Mouse (Mus musculus) embryonic facial prominence, embryonic 10.5 days (tissue): ENCODE measurements around the gene Cacnb1. TPM values are rescaled to one million over a fixed set of nuclear protein-coding genes. Genes with fewer than 3 reads are reported as not detected.

ENCODE experiments used
- DNase-seq: peaks from one replicate; pipeline ENCODE4 v3.0.0-alpha.2; 2017; ENCODE audit warnings: low spot score
- H3K27ac ChIP-seq: fragments of 300-500 bp; sonication (generic); replicated peaks from 2 replicates; pipeline ENCODE4 v1.5.1; 2016; ENCODE audit warnings: mild to moderate bottlenecking
- H3K27me3 ChIP-seq: fragments of 300-500 bp; sonication (generic); replicated peaks from 2 replicates; pipeline ENCODE4 v1.6.1; 2016; ENCODE audit warnings: low read depth, mild to moderate bottlenecking; ENCODE audit not compliant: poor library complexity, severe bottlenecking
- H3K36me3 ChIP-seq: fragments of 300-500 bp; sonication (generic); replicated peaks from 2 replicates; pipeline ENCODE4 v1.6.1; 2016; ENCODE audit warnings: mild to moderate bottlenecking, moderate library complexity
- H3K4me1 ChIP-seq: fragments of 300-500 bp; sonication (generic); 2 replicates; pipeline ENCODE4 v1.6.1; 2016
- H3K4me3 ChIP-seq: fragments of 300-500 bp; sonication (generic); 2 replicates; pipeline ENCODE4 v1.5.1; 2016; ENCODE audit warnings: mild to moderate bottlenecking, moderate library complexity
- H3K9me3 ChIP-seq: fragments of 300-500 bp; sonication (generic); 2 replicates; pipeline ENCODE4 v1.6.1; 2016; ENCODE audit warnings: mild to moderate bottlenecking
- WGBS: fragments of 180-500 bp; shearing (Covaris S2); methylation state at CpG from one replicate; pipeline ENCODE4 v1.1.7; 2016; 5-methylcytosine and 5-hydroxymethylcytosine counted together
- microRNA-seq: library from miRNA; unstranded; fragments of <30 nt; microRNA quantifications from one replicate; pipeline ENCODE4, GENCODE M21; 2017
- polyA plus RNA-seq: library from polyadenylated mRNA; unstranded; fragments of >200 nt; fragmentation: Nextera tagmentation; extraction: Ambion mirVana; gene quantifications from 2 replicates; pipeline ENCODE4 v1.2.1, GENCODE M21; 2016

Cacnb1 gene
- polyA plus RNA-seq, 1 experiment from 2014 or later: 5.7 TPM

DNA sequence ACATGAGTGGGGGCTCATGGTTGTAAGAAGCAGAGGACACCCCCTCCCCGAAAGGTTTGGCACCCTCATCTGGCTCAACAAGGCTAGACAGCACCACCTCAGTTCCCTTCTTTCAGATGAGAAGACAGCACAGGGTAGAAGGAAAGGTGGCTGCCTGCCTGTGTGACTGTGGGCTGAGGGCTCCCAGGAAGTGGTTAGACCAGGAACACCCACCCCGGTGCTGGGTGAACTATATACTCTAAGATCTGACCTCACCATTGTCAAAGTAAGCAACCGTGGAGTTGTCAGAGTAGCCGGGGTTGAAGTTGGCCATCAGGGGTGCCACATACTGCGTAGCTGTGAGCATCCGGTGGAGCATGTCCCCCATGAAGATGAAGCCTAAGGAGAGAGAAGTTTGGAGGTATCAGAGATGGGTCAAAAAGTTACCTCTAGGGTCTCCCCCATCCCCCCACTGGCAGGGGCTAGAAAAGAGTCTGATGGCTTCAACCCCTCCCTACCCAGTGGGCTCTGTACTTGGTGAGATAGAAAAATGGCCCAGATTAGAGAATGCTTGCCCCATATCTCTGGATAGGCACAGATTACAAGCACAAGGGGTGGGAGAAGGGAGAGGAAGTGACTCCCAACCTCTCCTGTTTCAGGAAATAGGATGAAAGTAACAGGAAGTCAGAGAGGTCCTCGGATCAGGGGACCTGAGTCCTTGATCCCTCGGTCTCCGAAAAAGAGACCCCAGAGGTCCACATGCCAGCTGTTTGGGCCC is 67.5 kb downstream of the Cacnb1 start:
- WGBS: 83% methylated on average over 9 of the region's 9 CpGs
- DNase-seq: no peak
- H3K36me3 ChIP-seq: no peaks in the 10 kb centered on the region
- no peak overlapping the region for H3K4me3 ChIP-seq
- no peak overlapping the region for H3K27ac ChIP-seq
- peaks cover 30% of the 10 kb centered on the region for H3K4me1 ChIP-seq
- no peaks in the 10 kb centered on the region for H3K27me3 ChIP-seq
- H3K9me3 ChIP-seq: no peaks in the 10 kb centered on the region

DNA sequence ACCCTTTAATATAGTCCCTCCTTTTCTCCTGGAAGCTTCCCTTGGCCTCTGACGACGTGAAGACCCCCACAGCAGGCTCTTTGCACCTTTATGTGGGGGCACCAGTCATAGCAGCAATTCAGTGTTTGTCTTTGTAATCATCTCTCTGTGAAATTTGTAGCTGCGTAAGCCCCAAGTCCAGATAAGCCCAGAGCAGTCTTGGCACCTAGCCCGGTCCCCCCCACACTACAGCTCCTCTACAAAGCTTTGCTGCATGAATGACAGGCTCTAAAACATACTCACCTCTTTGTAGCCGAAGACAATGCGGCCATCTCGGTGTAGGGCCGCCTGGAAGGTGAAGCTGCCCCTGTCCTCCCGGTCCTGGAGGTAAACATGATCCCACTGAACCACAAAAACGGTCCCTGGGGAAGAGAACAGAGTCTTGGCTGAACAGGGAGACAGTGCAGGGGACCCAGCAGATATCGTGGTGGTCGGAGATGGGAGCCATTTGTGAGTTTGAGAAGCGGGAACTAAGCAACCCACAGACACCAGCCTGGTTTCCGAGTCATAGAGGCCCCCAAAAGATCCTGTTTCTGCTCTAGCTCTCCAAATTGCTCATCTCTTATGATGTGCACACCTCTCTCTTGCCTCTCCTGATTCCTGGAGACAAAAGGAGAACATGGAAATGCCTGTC is 68.2 kb downstream of the Cacnb1 start:
- WGBS: 84% methylated on average over 14 of the region's 14 CpGs
- Histone ChIP-seq H3K27ac (no peak overlapping the region), H3K9me3 (no peaks in the 10 kb centered on the region), H3K4me1 (peaks cover 38% of the 10 kb centered on the region), H3K27me3 (no peaks in the 10 kb centered on the region), H3K4me3 (no peak overlapping the region), H3K36me3 (no peaks in the 10 kb centered on the region)
- no peak for DNase-seq

DNA sequence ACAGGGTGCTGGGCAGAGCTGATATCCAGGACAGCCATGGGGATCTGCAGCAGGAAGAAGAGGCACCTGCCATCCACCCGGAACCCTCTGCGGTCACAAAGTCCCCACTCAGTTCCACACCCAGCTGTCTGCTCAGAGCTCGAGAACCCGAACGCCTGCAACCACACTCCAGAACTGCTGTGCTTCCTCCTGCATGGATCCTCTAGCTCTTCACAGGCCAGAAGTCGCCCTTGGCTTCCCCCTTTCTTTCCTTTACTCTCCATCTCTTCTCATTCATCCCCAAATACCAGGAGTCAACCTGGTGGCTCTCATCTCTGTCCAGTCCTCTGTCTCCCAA is 68.9 kb downstream of the Cacnb1 start:
- WGBS: 90% methylated on average over 6 of the region's 6 CpGs
- H3K4me1 ChIP-seq: peaks cover 35% of the 10 kb centered on the region
- H3K9me3 ChIP-seq: no peaks in the 10 kb centered on the region
- DNase-seq: no peak
- no peak overlapping the region for H3K27ac ChIP-seq
- no peaks in the 10 kb centered on the region for H3K27me3 ChIP-seq
- no peak overlapping the region for H3K4me3 ChIP-seq
- H3K36me3 ChIP-seq: no peaks in the 10 kb centered on the region

DNA sequence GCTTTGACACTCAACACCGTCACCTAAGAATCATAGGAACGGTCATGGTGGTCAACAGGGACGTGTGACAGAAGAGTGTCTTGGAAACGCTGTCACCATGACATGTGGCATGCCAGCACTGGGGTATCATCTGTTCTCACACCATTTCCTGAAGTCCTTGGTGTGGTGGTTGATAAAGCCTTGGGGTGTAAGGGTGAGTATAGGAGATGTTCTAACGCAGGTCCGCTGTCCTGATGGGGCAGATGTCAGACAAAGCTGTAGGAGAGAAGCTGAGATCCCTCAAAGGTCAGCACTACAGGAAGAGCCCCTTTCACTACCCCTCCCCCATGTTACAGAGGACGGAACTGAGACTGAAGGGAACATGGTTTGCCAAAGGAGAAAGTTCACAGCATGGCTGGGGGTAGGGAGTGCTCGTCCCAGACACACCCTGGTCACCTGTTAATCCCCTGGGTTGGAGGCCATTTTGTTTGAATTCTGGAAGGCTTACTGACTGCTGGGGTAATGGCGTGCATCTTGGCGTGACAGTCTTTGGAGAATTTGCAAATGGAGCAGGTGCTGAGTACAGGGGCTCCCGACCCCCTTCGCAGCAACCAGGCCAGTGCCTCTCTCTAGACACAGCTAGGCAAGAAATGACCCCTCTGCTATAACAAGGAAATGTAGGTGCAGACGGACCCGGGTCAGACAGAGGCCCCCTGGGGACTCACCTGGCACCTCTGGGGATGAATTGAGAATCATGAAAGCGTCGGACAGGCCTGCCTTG is 69.5 kb downstream of the Cacnb1 start:
- Histone ChIP-seq H3K27ac (no peak overlapping the region), H3K4me1 (peaks cover 32% of the 10 kb centered on the region), H3K27me3 (no peaks in the 10 kb centered on the region), H3K36me3 (no peaks in the 10 kb centered on the region), H3K9me3 (no peaks in the 10 kb centered on the region), H3K4me3 (no peak overlapping the region)
- DNase-seq: no peak
- 83% methylated on average over 16 of the region's 16 CpGs for WGBS

DNA sequence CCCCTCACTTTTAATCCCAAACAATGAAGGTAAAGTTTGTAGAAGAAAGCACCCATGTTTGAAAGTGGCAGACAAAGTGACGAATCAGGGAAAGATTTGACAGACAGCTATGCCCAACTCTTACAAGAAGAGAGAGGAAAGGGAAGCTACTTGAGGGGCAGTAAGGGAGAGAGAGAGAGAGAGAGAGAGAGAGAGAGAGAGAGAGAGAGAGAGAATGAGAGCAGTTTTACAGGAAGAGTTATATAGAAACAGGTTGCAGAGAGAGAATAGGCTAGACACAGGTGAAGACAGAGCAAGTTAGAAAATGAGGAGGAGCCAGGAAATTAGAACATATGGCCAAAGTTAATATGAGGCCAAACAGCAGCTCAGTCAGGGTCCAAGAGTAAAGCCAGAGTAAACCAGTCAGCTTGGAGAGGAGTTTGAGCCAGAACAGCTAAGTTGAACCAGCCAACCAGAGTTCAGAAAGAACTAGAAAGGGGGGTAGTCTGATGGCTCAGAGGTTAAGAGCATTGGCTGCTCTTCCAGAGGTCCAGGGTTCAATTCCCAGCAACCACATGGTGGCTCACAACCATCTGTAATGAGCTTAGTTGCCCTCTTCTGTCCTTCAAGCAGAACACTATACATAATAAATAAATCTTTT is 70.3 kb downstream of the Cacnb1 start:
- Histone ChIP-seq H3K4me1 (peaks cover 35% of the 10 kb centered on the region), H3K27me3 (no peaks in the 10 kb centered on the region), H3K9me3 (no peaks in the 10 kb centered on the region), H3K36me3 (no peaks in the 10 kb centered on the region), H3K27ac (no peak overlapping the region), H3K4me3 (no peak overlapping the region)
- no peak for DNase-seq
- 90% methylated on average over 1 of the region's 1 CpGs for WGBS

Small RNAs within 50 kb of the gene (microRNA-seq; reads per million reads assigned to microRNA genes)
- not detected for gene Gm27597

Other genes starting within 250 kb of the Cacnb1 start
- 0.85 and 1.1 TPM in 2 replicates for gene 1700001P01Rik, start 247.1 kb downstream of the Cacnb1 start, polyA plus RNA-seq
- 481 and 487 TPM in 2 replicates for gene Rpl23, start 240.6 kb downstream of the Cacnb1 start, polyA plus RNA-seq
- gene Lasp1, start 224.0 kb downstream of the Cacnb1 start, polyA plus RNA-seq: 90.5 and 98.7 TPM in 2 replicates
- gene B230217C12Rik, start 182.3 kb downstream of the Cacnb1 start, polyA plus RNA-seq: 14.0 and 16.0 TPM in 2 replicates
- gene Fbxo47, start 138.9 kb downstream of the Cacnb1 start, polyA plus RNA-seq: 0.42 and 0.67 TPM in 2 replicates
- gene Plxdc1, start 36.6 kb downstream of the Cacnb1 start, polyA plus RNA-seq: 0.07 and 0.13 TPM in 2 replicates
- 15.6 and 19.2 TPM in 2 replicates for gene Arl5c, start 26.9 kb downstream of the Cacnb1 start, polyA plus RNA-seq
- 1,206 and 1,219 TPM in 2 replicates for gene Rpl19, start 3.7 kb upstream of the Cacnb1 start, polyA plus RNA-seq
- 0.25 and 0.47 TPM in 2 replicates for gene Stac2, start 30.4 kb upstream of the Cacnb1 start, polyA plus RNA-seq
- gene Fbxl20, start 127.4 kb upstream of the Cacnb1 start, polyA plus RNA-seq: 23.0 and 26.7 TPM in 2 replicates
- 83.3 and 85.4 TPM in 2 replicates for gene Med1, start 170.3 kb upstream of the Cacnb1 start, polyA plus RNA-seq
- 12.7 and 13.0 TPM in 2 replicates for gene Cdk12, start 180.0 kb upstream of the Cacnb1 start, polyA plus RNA-seq